Mouse (Mus musculus) MEL (cell line): Measurements from ENCODE around the gene Fbxl19. TPM values are rescaled to one million over a fixed set of nuclear protein-coding genes. Genes with fewer than 3 reads are reported as not detected.

Experiments
- DNase-seq: peaks from one replicate; pipeline ENCODE4 v3.0.0; 2011; ENCODE audit warnings: low read depth, low spot score
- H3K27ac ChIP-seq: 2 replicates; pipeline ENCODE4 v1.5.1; 2012; ENCODE audit warnings: low read depth, mild to moderate bottlenecking, control low read depth, low read length, moderate library complexity; ENCODE audit not compliant: control insufficient read depth
- H3K27me3 ChIP-seq, 2 experiments: fragments of 150-350 bp in 1 of 2; sonication (generic) in 1 of 2; 2 replicates each; pipeline ENCODE4 v1.6.1; 2012; ENCODE audit warnings: low read length in 2 of 2, mild to moderate bottlenecking in 2 of 2, improper control_type of control experiment in 1 of 2, moderate library complexity in 1 of 2; ENCODE audit not compliant: insufficient read depth in 2 of 2, control insufficient read depth in 1 of 2
- H3K36me3 ChIP-seq, 2 experiments: 2 replicates each; pipeline ENCODE4 v1.6.1; 2012 to 2014; ENCODE audit warnings: low read length in 2 of 2, improper control_type of control experiment in 1 of 2, inconsistent platforms in 1 of 2, mild to moderate bottlenecking in 1 of 2; ENCODE audit not compliant: insufficient read depth in 2 of 2, control insufficient read depth in 1 of 2
- H3K4me1 ChIP-seq, 2 experiments: fragments of 150-350 bp in 1 of 2; sonication (generic) in 1 of 2; 2 replicates each; pipeline ENCODE4 v1.6.1; 2012; ENCODE audit warnings: low read length in 2 of 2, improper control_type of control experiment in 1 of 2, mild to moderate bottlenecking in 1 of 2; ENCODE audit not compliant: insufficient read depth in 2 of 2, control insufficient read depth in 1 of 2
- H3K4me3 ChIP-seq, 2 experiments: fragments of 150-350 bp in 1 of 2; sonication (generic) in 1 of 2; 2 replicates each; pipeline ENCODE4 v1.5.1; 2012; ENCODE audit warnings: low read depth in 2 of 2, low read length in 2 of 2, mild to moderate bottlenecking in 2 of 2, moderate library complexity in 2 of 2, control low read depth in 1 of 2, improper control_type of control experiment in 1 of 2; ENCODE audit not compliant: control insufficient read depth in 1 of 2, insufficient read depth in 1 of 2
- H3K79me2 ChIP-seq: 2 replicates; pipeline ENCODE4 v1.6.1; 2012; ENCODE audit warnings: mild to moderate bottlenecking, low read length, moderate library complexity; ENCODE audit not compliant: control insufficient read depth, poor library complexity, insufficient read depth
- H3K9ac ChIP-seq: 2 replicates; pipeline ENCODE4 v1.6.1; 2012; ENCODE audit warnings: low read depth, mild to moderate bottlenecking, control low read depth, low read length, moderate library complexity; ENCODE audit not compliant: control insufficient read depth, poor library complexity, severe bottlenecking
- H3K9me3 ChIP-seq: fragments of 150-350 bp; sonication (generic); replicated peaks from 2 replicates; pipeline ENCODE4 v1.6.1; 2012; ENCODE audit warnings: mild to moderate bottlenecking, low read length, improper control_type of control experiment, moderate library complexity; ENCODE audit not compliant: insufficient read depth
- CHD2 ChIP-seq: IDR thresholded peaks from 2 replicates; pipeline ENCODE4 v1.6.1; 2011; ENCODE audit warnings: low read length, improper control_type of control experiment
- CTCF ChIP-seq, 3 experiments: IDR thresholded peaks in 2 of 3; conservative IDR thresholded peaks in 1 of 3; 2 replicates each; pipeline ENCODE4 v1.5.1; 2011 to 2012; ENCODE audit warnings: low read length in 3 of 3, low read depth in 2 of 3, mild to moderate bottlenecking in 2 of 3, improper control_type of control experiment in 1 of 3, inconsistent platforms in 1 of 3, mixed read lengths in 1 of 3, moderate library complexity in 1 of 3; ENCODE audit not compliant: control insufficient read depth in 1 of 3, insufficient read depth in 1 of 3, poor library complexity in 1 of 3, severe bottlenecking in 1 of 3
- E2F4 ChIP-seq: IDR thresholded peaks from 2 replicates; pipeline ENCODE4 v1.6.1; 2011; ENCODE audit warnings: low read depth, low read length, improper control_type of control experiment, borderline replicate concordance
- ELF1 ChIP-seq: IDR thresholded peaks from 2 replicates; pipeline ENCODE4 v1.6.1; 2014; ENCODE audit warnings: low read depth, mild to moderate bottlenecking, inconsistent platforms, low read length, improper control_type of control experiment, moderate library complexity
- EP300 ChIP-seq, 2 experiments: IDR thresholded peaks; 2 replicates each; pipeline ENCODE4 v1.6.1; 2011; ENCODE audit warnings: improper control_type of control experiment in 2 of 2, low read length in 2 of 2, low read depth in 1 of 2, mild to moderate bottlenecking in 1 of 2
- ETS1 ChIP-seq: IDR thresholded peaks from 2 replicates; pipeline ENCODE4 v1.6.1; 2012; ENCODE audit warnings: low read depth, mild to moderate bottlenecking, inconsistent platforms, low read length, improper control_type of control experiment, moderate library complexity
- GABPA ChIP-seq: IDR thresholded peaks from 2 replicates; pipeline ENCODE4 v1.6.1; 2012; ENCODE audit warnings: low read depth, mild to moderate bottlenecking, inconsistent platforms, low read length, improper control_type of control experiment, moderate library complexity
- GATA1 ChIP-seq: IDR thresholded peaks from 2 replicates; pipeline ENCODE4 v1.6.1; 2011; ENCODE audit warnings: low read depth, low read length, improper control_type of control experiment
- HCFC1 ChIP-seq: IDR thresholded peaks from 2 replicates; pipeline ENCODE4 v1.6.1; 2012; ENCODE audit warnings: low read depth, mild to moderate bottlenecking, inconsistent platforms, low read length, improper control_type of control experiment, moderate library complexity
- JUND ChIP-seq: IDR thresholded peaks from 2 replicates; pipeline ENCODE4 v1.6.1; 2011; ENCODE audit warnings: low read depth, mild to moderate bottlenecking, improper control_type of control experiment, low read length
- KAT2A ChIP-seq: conservative IDR thresholded peaks from 2 replicates; pipeline ENCODE4 v1.6.1; 2012; ENCODE audit warnings: low read depth, low read length, improper control_type of control experiment, inconsistent platforms
- MAX ChIP-seq: IDR thresholded peaks from 2 replicates; pipeline ENCODE4 v1.6.1; 2011; ENCODE audit warnings: low read length, improper control_type of control experiment
- MAZ ChIP-seq: IDR thresholded peaks from 2 replicates; pipeline ENCODE4 v1.6.1; 2012; ENCODE audit warnings: low read depth, mild to moderate bottlenecking, inconsistent platforms, low read length, improper control_type of control experiment
- MEF2A ChIP-seq: IDR thresholded peaks from 2 replicates; pipeline ENCODE4 v1.6.1; 2014; ENCODE audit warnings: low read depth, mild to moderate bottlenecking, inconsistent platforms, low read length, improper control_type of control experiment; ENCODE audit not compliant: poor library complexity, insufficient replicate concordance, severe bottlenecking; ENCODE audit errors: extremely low read depth
- MXI1 ChIP-seq: IDR thresholded peaks from 2 replicates; pipeline ENCODE4 v1.6.1; 2011; ENCODE audit warnings: mild to moderate bottlenecking, low read depth, low read length, improper control_type of control experiment
- MYB ChIP-seq: IDR thresholded peaks from 2 replicates; pipeline ENCODE4 v1.6.1; 2011; ENCODE audit warnings: mild to moderate bottlenecking, low read depth, low read length, improper control_type of control experiment
- NELFE ChIP-seq: IDR thresholded peaks from 2 replicates; pipeline ENCODE4 v1.6.1; 2011; ENCODE audit warnings: low read depth, low read length, improper control_type of control experiment
- NRF1 ChIP-seq: IDR thresholded peaks from 2 replicates; pipeline ENCODE4 v1.6.1; 2014; ENCODE audit warnings: low read depth, mild to moderate bottlenecking, inconsistent platforms, low read length, improper control_type of control experiment, moderate library complexity; ENCODE audit not compliant: poor library complexity, insufficient read depth, severe bottlenecking
- POLR2A ChIP-seq, 2 experiments: IDR thresholded peaks; 2 replicates each; pipeline ENCODE4 v1.6.1; 2011 to 2012; ENCODE audit warnings: low read length in 2 of 2, mild to moderate bottlenecking in 2 of 2, control low read depth in 1 of 2, improper control_type of control experiment in 1 of 2, low read depth in 1 of 2, moderate library complexity in 1 of 2; ENCODE audit not compliant: control insufficient read depth in 1 of 2, insufficient read depth in 1 of 2, poor library complexity in 1 of 2
- POLR2AphosphoS2 ChIP-seq: IDR thresholded peaks from 2 replicates; pipeline ENCODE4 v1.6.1; 2011; ENCODE audit warnings: low read length, improper control_type of control experiment
- POLR2AphosphoS5 ChIP-seq: IDR thresholded peaks from 2 replicates; pipeline ENCODE4 v1.6.1; 2012; ENCODE audit warnings: low read depth, borderline replicate concordance, mild to moderate bottlenecking, inconsistent platforms, low read length, moderate library complexity, mixed read lengths
- RAD21 ChIP-seq: IDR thresholded peaks from 2 replicates; pipeline ENCODE4 v1.6.1; 2011; ENCODE audit warnings: mild to moderate bottlenecking, low read depth, low read length, improper control_type of control experiment
- RCOR1 ChIP-seq: IDR thresholded peaks from 2 replicates; pipeline ENCODE4 v1.6.1; 2012; ENCODE audit warnings: low read depth, mild to moderate bottlenecking, inconsistent platforms, low read length, improper control_type of control experiment
- SIN3A ChIP-seq: IDR thresholded peaks from 2 replicates; pipeline ENCODE4 v1.6.1; 2012; ENCODE audit warnings: low read length, improper control_type of control experiment, inconsistent platforms
- SMC3 ChIP-seq: IDR thresholded peaks from 2 replicates; pipeline ENCODE4 v1.6.1; 2011; ENCODE audit warnings: low read depth, low read length, improper control_type of control experiment
- TAL1 ChIP-seq: IDR thresholded peaks from 2 replicates; pipeline ENCODE4 v1.6.1; 2012; ENCODE audit warnings: mild to moderate bottlenecking, inconsistent platforms, low read length, moderate library complexity, mixed read lengths
- TBP ChIP-seq: IDR thresholded peaks from 2 replicates; pipeline ENCODE4 v1.8.0; 2011; ENCODE audit warnings: low read depth, low read length, improper control_type of control experiment
- TCF12 ChIP-seq: IDR thresholded peaks from 2 replicates; pipeline ENCODE4 v1.6.1; 2014; ENCODE audit warnings: low read depth, mild to moderate bottlenecking, inconsistent platforms, low read length, improper control_type of control experiment, moderate library complexity
- UBTF ChIP-seq: IDR thresholded peaks from 2 replicates; pipeline ENCODE4 v1.6.1; 2012; ENCODE audit warnings: low read depth, mild to moderate bottlenecking, inconsistent platforms, low read length, improper control_type of control experiment, moderate library complexity, borderline replicate concordance; ENCODE audit not compliant: insufficient read depth
- USF1 ChIP-seq: IDR thresholded peaks from 2 replicates; pipeline ENCODE4 v1.6.1; 2014; ENCODE audit warnings: low read depth, mild to moderate bottlenecking, inconsistent platforms, low read length, improper control_type of control experiment, moderate library complexity
- USF2 ChIP-seq, 2 experiments: IDR thresholded peaks; 2 replicates each; pipeline ENCODE4 v1.6.1; 2011 to 2012; ENCODE audit warnings: improper control_type of control experiment in 2 of 2, low read length in 2 of 2, borderline replicate concordance in 1 of 2, inconsistent platforms in 1 of 2, low read depth in 1 of 2, mild to moderate bottlenecking in 1 of 2; ENCODE audit not compliant: insufficient read depth in 1 of 2
- ZC3H11A ChIP-seq: IDR thresholded peaks from 2 replicates; pipeline ENCODE4 v1.6.1; 2012; ENCODE audit warnings: low read depth, mild to moderate bottlenecking, inconsistent platforms, low read length, improper control_type of control experiment
- ZKSCAN1 ChIP-seq: IDR thresholded peaks from 2 replicates; pipeline ENCODE4 v1.6.1; 2012; ENCODE audit warnings: low read depth, mild to moderate bottlenecking, inconsistent platforms, low read length, improper control_type of control experiment, moderate library complexity
- ZMIZ1 ChIP-seq: IDR thresholded peaks from 2 replicates; pipeline ENCODE4 v1.6.1; 2012; ENCODE audit warnings: low read depth, mild to moderate bottlenecking, inconsistent platforms, low read length, improper control_type of control experiment, moderate library complexity
- ZNF384 ChIP-seq: IDR thresholded peaks from 2 replicates; pipeline ENCODE4 v1.6.1; 2012; ENCODE audit warnings: low read depth, mild to moderate bottlenecking, inconsistent platforms, low read length, improper control_type of control experiment
- polyA plus RNA-seq, 2 experiments: library from polyadenylated mRNA; stranded (reverse) in 1 of 2; unstranded in 1 of 2; fragments of >175 nt in 1 of 2; fragments of >200 nt in 1 of 2; gene quantifications; 2 replicates each; pipeline versions ENCODE4 v1.2.1 to v1.2.4; 2012; ENCODE audit warnings: low replicate concordance in 2 of 2, low read depth in 1 of 2; ENCODE audit not compliant: insufficient read length in 2 of 2, insufficient read depth in 1 of 2, missing spikeins in 1 of 2
- total RNA-seq: library from RNA; depleted of rRNA; stranded (reverse); fragments of 300-350 nt; gene quantifications from 2 replicates; pipeline ENCODE4 v1.2.3, GENCODE M21; 2012

Fbxl19 gene
- total and polyA plus RNA-seq, 3 experiments: 46.7 to 58.3 TPM; not detected in 1

DNA sequence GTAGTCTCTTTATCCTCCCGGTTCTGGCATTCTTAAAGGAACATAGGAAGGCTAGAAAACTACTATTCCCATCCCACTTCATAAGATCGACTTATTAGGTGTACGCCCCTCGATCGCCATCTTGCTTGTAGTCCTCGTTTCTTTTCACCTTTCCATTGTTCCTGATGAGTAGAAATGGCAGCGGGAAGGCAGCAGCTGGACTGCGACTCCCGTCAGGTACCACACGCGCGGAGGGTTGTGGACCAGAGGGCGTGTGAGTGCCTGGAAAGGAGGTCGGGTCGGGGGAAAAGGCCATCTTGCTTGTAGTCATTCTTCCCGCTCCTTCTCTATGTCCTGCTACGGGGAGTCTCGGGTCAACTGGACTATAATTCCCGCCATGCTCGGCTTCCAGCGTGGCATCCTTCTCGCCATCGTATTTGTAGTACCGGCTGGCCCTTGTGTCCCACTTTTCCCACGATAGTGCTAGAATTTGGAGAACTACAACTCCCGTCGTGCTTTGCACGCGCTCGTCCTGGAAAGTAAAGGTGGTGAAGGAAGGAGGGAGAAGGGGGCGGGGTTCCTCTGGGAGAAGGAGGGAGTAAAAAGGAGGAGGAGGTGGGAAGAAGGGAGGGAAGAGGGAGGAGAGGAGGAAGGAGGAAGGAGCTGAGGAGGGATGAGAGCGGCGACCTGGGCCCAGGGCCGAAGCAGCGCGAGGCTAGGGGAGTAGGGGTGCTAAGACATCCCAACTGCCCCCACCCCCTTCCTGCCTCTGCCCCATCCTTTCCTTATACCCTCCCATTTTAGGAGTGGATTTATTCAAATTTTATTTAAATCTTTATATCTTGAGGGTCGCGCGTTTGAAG, 1.5 kb downstream of the Fbxl19 start:
- H3K27ac ChIP-seq: peak overlapping the region; percentile 72
- peaks cover 2% of the 10 kb centered on the region; the same call in 1 of the 2 replicates for H3K79me2 ChIP-seq
- peak; percentile 93 for DNase-seq
- H3K9me3 ChIP-seq: no peaks in the 10 kb centered on the region
- peaks cover 0 to 8% of the 10 kb centered on the region in 2 experiments; a peak in 1 of 4 replicates for H3K4me1 ChIP-seq
- peaks cover 0 to 6% of the 10 kb centered on the region in 2 experiments; a peak in 2 of 4 replicates for H3K36me3 ChIP-seq
- H3K27me3 ChIP-seq: no peaks in the 10 kb centered on the region
- peak overlapping the region; percentile 72 for H3K9ac ChIP-seq
- H3K4me3 ChIP-seq: peak overlapping the region; percentile 70 to 72
- peak in 1 of 2 experiments; percentile 40; a peak in 1 of 4 replicates for TF ChIP-seq POLR2A (IDR thresholded peaks at IDR 0.05; ENCODE audit: control insufficient read depth in 1 of 2, insufficient read depth in 1 of 2, low read depth in 1 of 2, low read length in 2 of 2, poor library complexity in 1 of 2)
- TF ChIP-seq SIN3A: peak; percentile 36
- TF ChIP-seq USF2 (IDR thresholded peaks at IDR 0.05; ENCODE audit: borderline replicate concordance in 1 of 2, insufficient read depth in 1 of 2, low read depth in 1 of 2, low read length in 2 of 2): no peak
- TF ChIP-seq MXI1: no peak; the same call in 1 of the 2 replicates
- TF ChIP-seq ZNF384: no peak
- no peak for TF ChIP-seq JUND
- TF ChIP-seq MEF2A: no peak
- TF ChIP-seq KAT2A: peak; percentile 72
- TF ChIP-seq ZMIZ1: 0 out of 2 replicates have a peak, but pooled peaks have one; percentile 20
- peak; percentile 46; the same call in 1 of the 2 replicates for TF ChIP-seq CHD2
- no peak for TF ChIP-seq TAL1
- TF ChIP-seq RCOR1: no peak
- no peak; the same call in 1 of the 2 replicates for TF ChIP-seq MAX
- peak; percentile 30; the same call in 1 of the 2 replicates for TF ChIP-seq NRF1
- no peak for TF ChIP-seq CTCF (IDR thresholded peaks at IDR 0.05 in 2 of 3, conservative IDR thresholded peaks at IDR 0.05 in 1 of 3; ENCODE audit: control insufficient read depth in 1 of 3, insufficient read depth in 1 of 3, low read depth in 2 of 3, low read length in 3 of 3, poor library complexity in 1 of 3, severe bottlenecking in 1 of 3)
- 0 out of 2 replicates have a peak, but pooled peaks have one; percentile 16 for TF ChIP-seq USF1
- peak; percentile 89 for TF ChIP-seq HCFC1
- 0 out of 2 replicates have a peak, but pooled peaks have one; percentile 1 for TF ChIP-seq GATA1
- no peak for TF ChIP-seq TBP
- TF ChIP-seq POLR2AphosphoS5: no peak
- TF ChIP-seq E2F4: 0 out of 2 replicates have a peak, but pooled peaks have one; percentile 39
- TF ChIP-seq ETS1: no peak
- TF ChIP-seq EP300 (IDR thresholded peaks at IDR 0.05; ENCODE audit: low read depth in 1 of 2, low read length in 2 of 2): no peak
- TF ChIP-seq UBTF: no peak
- peak; percentile 53; the same call in 1 of the 2 replicates for TF ChIP-seq POLR2AphosphoS2
- no peak for TF ChIP-seq ZKSCAN1
- TF ChIP-seq MAZ: peak; percentile 90
- TF ChIP-seq ELF1: peak; percentile 64; the same call in 1 of the 2 replicates
- TF ChIP-seq MYB: no peak
- peak; percentile 31 for TF ChIP-seq NELFE
- TF ChIP-seq RAD21: no peak
- 0 out of 2 replicates have a peak, but pooled peaks have one; percentile 6 for TF ChIP-seq ZC3H11A
- no peak for TF ChIP-seq SMC3
- TF ChIP-seq GABPA: no peak
- no peak for TF ChIP-seq TCF12
